Mouse (Mus musculus): Measurements from ENCODE around the gene Tmem177. TPM values are rescaled to one million over a fixed set of nuclear protein-coding genes. Genes with fewer than 3 reads are reported as not detected.

The Tmem177 gene
- 6.5 TPM in 2 replicates for polyA plus RNA-seq (2015; fragmentation: Nextera tagmentation; extraction: Ambion mirVana)

- H3K27me3 ChIP-seq (replicated peaks): no peaks in the 10 kb centered on the region
- peak within 1 kb of the TSS; percentile 64 for H3K4me2 ChIP-seq (replicated peaks)
- peak within 1 kb of the TSS; percentile 44 for H3K4me3 ChIP-seq (replicated peaks)
- H3K4me1 ChIP-seq (replicated peaks): 0 out of 2 replicates have a peak, but pooled peaks cover 4% of the 10 kb centered on the region
- no peaks in the 10 kb centered on the region for H3K9me3 ChIP-seq
- H3K27ac ChIP-seq: peak within 1 kb of the TSS; percentile 59; the same call in 1 of the 2 replicates
- 10% methylated on average over 42 of the region's 42 CpGs for WGBS
- H3K36me3 ChIP-seq: peaks cover 3% of the 10 kb centered on the region; the same call in 1 of the 2 replicates
- peak within 1 kb of the TSS; percentile 33 for H3K9ac ChIP-seq
- ATAC-seq: peak; percentile 98
Observed at GRCm38 (mm10) chr1:119912953-119913814, at the start of gene Tmem177. Gene Tmem177, minus strand, starts transcription at chr1:119913208.

GRCm38 (mm10) chr1:119959920-119960319, 46.9 kb upstream of the Tmem177 start:
- Histone ChIP-seq H3K36me3 (no peaks in the 10 kb centered on the region), H3K4me3 (replicated peaks) (no peak overlapping the region), H3K4me2 (replicated peaks) (no peak overlapping the region), H3K9ac (no peak overlapping the region), H3K27me3 (replicated peaks) (no peaks in the 10 kb centered on the region), H3K9me3 (no peaks in the 10 kb centered on the region), H3K4me1 (replicated peaks) (no peaks in the 10 kb centered on the region), H3K27ac (no peak overlapping the region)
- 58% methylated on average over 7 of the region's 7 CpGs for WGBS
- peak; percentile 47; the same call in 1 of the 2 replicates for ATAC-seq

- H3K36me3 ChIP-seq: no peaks in the 10 kb centered on the region
- no peak overlapping the region for H3K27ac ChIP-seq
- no peaks in the 10 kb centered on the region for H3K4me1 ChIP-seq (replicated peaks)
- 89% methylated on average over 4 of the region's 4 CpGs for WGBS
- no peak overlapping the region for H3K4me2 ChIP-seq (replicated peaks)
- H3K27me3 ChIP-seq (replicated peaks): no peaks in the 10 kb centered on the region
- no peaks in the 10 kb centered on the region for H3K9me3 ChIP-seq
- ATAC-seq: peak; percentile 39; the same call in 1 of the 2 replicates
- no peak overlapping the region for H3K9ac ChIP-seq
- no peak overlapping the region for H3K4me3 ChIP-seq (replicated peaks)
Observed at GRCm38 (mm10) chr1:119959464-119959863, 46.5 kb upstream of the Tmem177 start.

- Histone ChIP-seq H3K27ac (no peak overlapping the region), H3K4me3 (replicated peaks) (no peak overlapping the region), H3K4me2 (replicated peaks) (no peak overlapping the region), H3K27me3 (replicated peaks) (no peaks in the 10 kb centered on the region), H3K9ac (no peak overlapping the region), H3K9me3 (no peaks in the 10 kb centered on the region), H3K36me3 (no peaks in the 10 kb centered on the region), H3K4me1 (replicated peaks) (no peaks in the 10 kb centered on the region)
- ATAC-seq: no peak
- WGBS: 25% methylated on average over 9 of the region's 9 CpGs
Observed at GRCm38 (mm10) chr1:119957716-119958222, 44.8 kb upstream of the Tmem177 start.

GRCm38 (mm10) chr1:119954680-119955079, 41.7 kb upstream of the Tmem177 start:
- Histone ChIP-seq H3K4me3 (replicated peaks) (no peak overlapping the region), H3K27me3 (replicated peaks) (no peaks in the 10 kb centered on the region), H3K9me3 (no peaks in the 10 kb centered on the region), H3K4me1 (replicated peaks) (no peaks in the 10 kb centered on the region), H3K36me3 (no peaks in the 10 kb centered on the region), H3K4me2 (replicated peaks) (no peak overlapping the region), H3K27ac (no peak overlapping the region), H3K9ac (no peak overlapping the region)
- WGBS: 76% methylated on average over 2 of the region's 2 CpGs
- ATAC-seq: no peak

GRCm38 (mm10) chr1:119953456-119953855, 40.4 kb upstream of the Tmem177 start:
- WGBS: 84% methylated on average over 9 of the region's 9 CpGs

GRCm38 (mm10) chr1:119950086-119950485, 37.1 kb upstream of the Tmem177 start:
- WGBS: 94% methylated on average over 8 of the region's 8 CpGs

More at GRCm38 (mm10) chr1:119953456-119953855, 40.4 kb upstream of the Tmem177 start:
- Histone ChIP-seq H3K4me2 (replicated peaks) (no peak overlapping the region), H3K9me3 (no peaks in the 10 kb centered on the region), H3K27me3 (replicated peaks) (no peaks in the 10 kb centered on the region), H3K36me3 (no peaks in the 10 kb centered on the region), H3K9ac (no peak overlapping the region), H3K4me1 (replicated peaks) (no peaks in the 10 kb centered on the region), H3K27ac (no peak overlapping the region), H3K4me3 (replicated peaks) (no peak overlapping the region)
- no peak for ATAC-seq

GRCm38 (mm10) chr1:119936861-119937260, 23.9 kb upstream of the Tmem177 start:
- H3K36me3 ChIP-seq: no peaks in the 10 kb centered on the region
- H3K4me3 ChIP-seq (replicated peaks): no peak overlapping the region
- no peaks in the 10 kb centered on the region for H3K27me3 ChIP-seq (replicated peaks)
- no peaks in the 10 kb centered on the region for H3K4me1 ChIP-seq (replicated peaks)
- no peak overlapping the region for H3K9ac ChIP-seq
- no peak overlapping the region for H3K4me2 ChIP-seq (replicated peaks)
- WGBS: 27% methylated on average over 7 of the region's 7 CpGs
- H3K27ac ChIP-seq: no peak overlapping the region
- H3K9me3 ChIP-seq: no peaks in the 10 kb centered on the region
- no peak for ATAC-seq

More at GRCm38 (mm10) chr1:119950086-119950485, 37.1 kb upstream of the Tmem177 start:
- Histone ChIP-seq H3K4me2 (replicated peaks) (no peak overlapping the region), H3K27me3 (replicated peaks) (no peaks in the 10 kb centered on the region), H3K9ac (no peak overlapping the region), H3K9me3 (no peaks in the 10 kb centered on the region), H3K27ac (no peak overlapping the region), H3K4me1 (replicated peaks) (no peaks in the 10 kb centered on the region), H3K4me3 (replicated peaks) (no peak overlapping the region), H3K36me3 (no peaks in the 10 kb centered on the region)
- ATAC-seq: no peak

- H3K9ac ChIP-seq: no peak overlapping the region
- H3K27me3 ChIP-seq (replicated peaks): no peaks in the 10 kb centered on the region
- no peak overlapping the region for H3K27ac ChIP-seq
- no peak overlapping the region for H3K4me3 ChIP-seq (replicated peaks)
- no peaks in the 10 kb centered on the region for H3K9me3 ChIP-seq
- H3K36me3 ChIP-seq: no peaks in the 10 kb centered on the region
- 83% methylated on average over 4 of the region's 4 CpGs for WGBS
- ATAC-seq: no peak
- H3K4me1 ChIP-seq (replicated peaks): no peaks in the 10 kb centered on the region
- H3K4me2 ChIP-seq (replicated peaks): no peak overlapping the region
Observed at GRCm38 (mm10) chr1:119931421-119932150, 18.6 kb upstream of the Tmem177 start.

GRCm38 (mm10) chr1:119929715-119930114, 16.7 kb upstream of the Tmem177 start:
- Histone ChIP-seq H3K27me3 (replicated peaks) (no peaks in the 10 kb centered on the region), H3K4me3 (replicated peaks) (no peak overlapping the region), H3K4me2 (replicated peaks) (no peak overlapping the region), H3K9me3 (no peaks in the 10 kb centered on the region), H3K27ac (no peak overlapping the region), H3K4me1 (replicated peaks) (no peaks in the 10 kb centered on the region), H3K36me3 (no peaks in the 10 kb centered on the region), H3K9ac (no peak overlapping the region)
- no peak for ATAC-seq
- WGBS: 68% methylated on average over 1 of the region's 1 CpGs

GRCm38 (mm10) chr1:119919299-119919698, 6.3 kb upstream of the Tmem177 start:
- Histone ChIP-seq H3K4me3 (replicated peaks) (no peak overlapping the region), H3K9me3 (no peaks in the 10 kb centered on the region), H3K4me1 (replicated peaks) (no peaks in the 10 kb centered on the region), H3K36me3 (no peaks in the 10 kb centered on the region), H3K9ac (no peak overlapping the region), H3K27me3 (replicated peaks) (no peaks in the 10 kb centered on the region), H3K27ac (no peak overlapping the region), H3K4me2 (replicated peaks) (no peak overlapping the region)
- 57% methylated on average over 4 of the region's 4 CpGs for WGBS
- ATAC-seq: no peak

- Histone ChIP-seq H3K27me3 (replicated peaks) (no peaks in the 10 kb centered on the region), H3K36me3 (no peaks in the 10 kb centered on the region), H3K4me1 (replicated peaks) (0 out of 2 replicates have a peak, but pooled peaks cover 3% of the 10 kb centered on the region), H3K4me2 (replicated peaks) (no peak overlapping the region), H3K9me3 (no peaks in the 10 kb centered on the region), H3K27ac (no peak overlapping the region), H3K4me3 (replicated peaks) (no peak overlapping the region), H3K9ac (no peak overlapping the region)
- ATAC-seq: no peak
- 62% methylated on average over 5 of the region's 5 CpGs for WGBS
Observed at GRCm38 (mm10) chr1:119916823-119917371, 3.9 kb upstream of the Tmem177 start.
